Mouse (Mus musculus) heart, embryonic 16.5 days (tissue): Measurements from ENCODE around the gene Kif5c. TPM values are rescaled to one million over a fixed set of nuclear protein-coding genes. Genes with fewer than 3 reads are reported as not detected.

ENCODE experiments used
- ATAC-seq: fragments of 200-750 bp; cut with Nextera tagmentation; replicated peaks from 2 replicates; pipeline ENCODE4 v1.8.0; 2017; ENCODE audit warnings: moderate number of reproducible peaks; ENCODE audit not compliant: insufficient read depth, low FRiP score; ENCODE audit errors: extremely low read depth
- H3K27ac ChIP-seq: fragments of 300-500 bp; sonication (generic); 2 replicates; pipeline ENCODE4 v1.5.1; 2014; ENCODE audit warnings: mild to moderate bottlenecking, low read length, control low read depth, moderate library complexity
- H3K27me3 ChIP-seq: fragments of 300-500 bp; sonication (generic); 2 replicates; pipeline ENCODE4 v1.6.1; 2014; ENCODE audit warnings: low read length, mixed read lengths; ENCODE audit not compliant: control insufficient read depth, insufficient read depth
- H3K36me3 ChIP-seq: fragments of 300-500 bp; sonication (generic); 2 replicates; pipeline ENCODE4 v1.6.1; 2014; ENCODE audit not compliant: control insufficient read depth, insufficient read depth
- H3K4me1 ChIP-seq: fragments of 300-500 bp; sonication (generic); 2 replicates; pipeline ENCODE4 v1.6.1; 2014; ENCODE audit warnings: low read length, mixed read lengths; ENCODE audit not compliant: control insufficient read depth, insufficient read depth
- H3K4me2 ChIP-seq: fragments of 300-500 bp; sonication (generic); 2 replicates; pipeline ENCODE4 v1.6.1; 2014; ENCODE audit warnings: low read depth, mild to moderate bottlenecking, control low read depth, low read length
- H3K4me3 ChIP-seq: fragments of 300-500 bp; sonication (generic); 2 replicates; pipeline ENCODE4 v1.5.1; 2014; ENCODE audit warnings: mild to moderate bottlenecking, control low read depth, low read length
- H3K9ac ChIP-seq: fragments of 300-500 bp; sonication (generic); 2 replicates; pipeline ENCODE4 v1.6.1; 2014; ENCODE audit warnings: low read length, control low read depth
- H3K9me3 ChIP-seq: fragments of 300-500 bp; sonication (generic); replicated peaks from 2 replicates; pipeline ENCODE4 v1.6.1; 2016; ENCODE audit warnings: low read length; ENCODE audit not compliant: control insufficient read depth
- WGBS: fragments of 180-500 bp; shearing (Covaris S2); extraction: QIAGEN DNeasy Blood & Tissue Kit; methylation state at CpG from one replicate; pipeline ENCODE4 v1.1.7; 2014; 5-methylcytosine and 5-hydroxymethylcytosine counted together
- polyA plus RNA-seq: library from polyadenylated mRNA; unstranded; fragments of >200 nt; fragmentation: Nextera tagmentation; extraction: Ambion mirVana; gene quantifications from 2 replicates; pipeline ENCODE4 v1.2.1, GENCODE M21; 2015

The Kif5c gene
- polyA plus RNA-seq, 1 experiment from 2014 or later: 0.80 TPM

GRCm38 (mm10) chr2:49655195-49655873, 36.2 kb downstream of the Kif5c start:
- Histone ChIP-seq H3K9me3 (no peaks in the 10 kb centered on the region), H3K27ac (no peak overlapping the region), H3K4me1 (no peaks in the 10 kb centered on the region), H3K27me3 (no peaks in the 10 kb centered on the region), H3K9ac (no peak overlapping the region), H3K36me3 (no peaks in the 10 kb centered on the region), H3K4me2 (no peak overlapping the region), H3K4me3 (no peak overlapping the region)
- 60% methylated on average over 11 of the region's 11 CpGs for WGBS
- no peak for ATAC-seq

DNA sequence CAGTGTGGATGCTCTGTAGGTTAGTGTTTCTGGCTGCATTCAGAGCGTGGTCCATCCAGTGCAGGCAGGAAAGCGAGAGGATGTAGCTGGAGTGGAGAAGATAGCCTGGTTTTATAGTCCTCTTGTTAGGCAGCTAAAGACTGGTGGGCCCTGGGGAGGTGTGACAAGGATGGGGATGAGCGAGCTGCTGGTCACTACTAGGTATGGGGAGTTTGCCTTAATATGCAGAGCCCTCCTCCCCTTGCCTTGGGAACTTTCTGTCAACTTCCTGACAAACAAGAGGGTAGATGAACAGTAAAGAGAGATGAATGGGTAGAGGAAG, 36.7 kb downstream of the Kif5c start:
- peak; percentile 6; the same call in 1 of the 2 replicates for ATAC-seq
- Histone ChIP-seq H3K4me3 (no peak overlapping the region), H3K27me3 (no peaks in the 10 kb centered on the region), H3K4me1 (no peaks in the 10 kb centered on the region), H3K36me3 (no peaks in the 10 kb centered on the region), H3K4me2 (no peak overlapping the region), H3K9ac (no peak overlapping the region), H3K27ac (no peak overlapping the region), H3K9me3 (no peaks in the 10 kb centered on the region)
- WGBS: 79% methylated on average over 3 of the region's 3 CpGs

- H3K36me3 ChIP-seq: no peaks in the 10 kb centered on the region
- 78% methylated on average over 2 of the region's 2 CpGs for WGBS
- no peaks in the 10 kb centered on the region for H3K9me3 ChIP-seq
- no peak overlapping the region for H3K4me3 ChIP-seq
- H3K27me3 ChIP-seq: no peaks in the 10 kb centered on the region
- no peak overlapping the region for H3K9ac ChIP-seq
- H3K4me1 ChIP-seq: no peaks in the 10 kb centered on the region
- no peak overlapping the region for H3K4me2 ChIP-seq
- ATAC-seq: no peak
- H3K27ac ChIP-seq: no peak overlapping the region
Observed at GRCm38 (mm10) chr2:49656988-49657387, 37.9 kb downstream of the Kif5c start.

- H3K4me3 ChIP-seq: no peak overlapping the region
- ATAC-seq: no peak
- H3K9ac ChIP-seq: no peak overlapping the region
- H3K4me2 ChIP-seq: no peak overlapping the region
- H3K36me3 ChIP-seq: no peaks in the 10 kb centered on the region
- H3K9me3 ChIP-seq: no peaks in the 10 kb centered on the region
- 85% methylated on average over 3 of the region's 3 CpGs for WGBS
- H3K27ac ChIP-seq: no peak overlapping the region
- no peaks in the 10 kb centered on the region for H3K4me1 ChIP-seq
- H3K27me3 ChIP-seq: no peaks in the 10 kb centered on the region
Observed at GRCm38 (mm10) chr2:49657666-49658065, 38.6 kb downstream of the Kif5c start.

DNA sequence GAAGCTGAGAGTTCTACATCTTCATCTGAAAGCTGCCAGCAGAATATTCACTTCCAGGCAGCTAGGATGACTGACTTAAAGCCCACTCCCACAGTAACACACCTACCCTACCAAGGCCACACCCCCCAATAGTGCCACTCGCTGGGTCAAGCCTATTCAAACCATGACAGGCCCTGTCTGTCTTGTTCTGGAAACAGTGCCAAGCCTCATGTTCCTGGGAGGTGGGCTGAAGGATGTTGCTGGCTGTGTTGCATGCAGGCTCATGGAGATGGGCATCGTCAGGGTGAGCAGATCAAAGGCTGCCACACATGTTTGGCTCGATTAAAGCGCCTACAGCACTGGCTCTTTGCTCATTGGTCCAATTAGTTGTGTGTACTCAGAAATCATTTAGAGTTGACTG, 39.9 kb downstream of the Kif5c start:
- Histone ChIP-seq H3K36me3 (no peaks in the 10 kb centered on the region), H3K27me3 (no peaks in the 10 kb centered on the region), H3K4me1 (no peaks in the 10 kb centered on the region), H3K27ac (no peak overlapping the region), H3K9ac (no peak overlapping the region), H3K4me3 (no peak overlapping the region), H3K9me3 (no peaks in the 10 kb centered on the region), H3K4me2 (no peak overlapping the region)
- WGBS: 77% methylated on average over 4 of the region's 4 CpGs
- ATAC-seq: no peak

- Histone ChIP-seq H3K9ac (no peak overlapping the region), H3K9me3 (no peaks in the 10 kb centered on the region), H3K4me1 (no peaks in the 10 kb centered on the region), H3K27me3 (no peaks in the 10 kb centered on the region), H3K27ac (no peak overlapping the region), H3K4me3 (no peak overlapping the region), H3K36me3 (no peaks in the 10 kb centered on the region), H3K4me2 (no peak overlapping the region)
- WGBS: 53% methylated on average over 8 of the region's 8 CpGs
- no peak for ATAC-seq
Observed at GRCm38 (mm10) chr2:49659964-49660363, 40.9 kb downstream of the Kif5c start.

- Histone ChIP-seq H3K9me3 (no peaks in the 10 kb centered on the region), H3K9ac (no peak overlapping the region), H3K27ac (no peak overlapping the region), H3K36me3 (no peaks in the 10 kb centered on the region), H3K4me3 (no peak overlapping the region), H3K4me2 (no peak overlapping the region), H3K4me1 (no peaks in the 10 kb centered on the region), H3K27me3 (no peaks in the 10 kb centered on the region)
- no peak for ATAC-seq
- WGBS: 88% methylated on average over 12 of the region's 12 CpGs
Observed at GRCm38 (mm10) chr2:49660375-49660923, 41.4 kb downstream of the Kif5c start.

GRCm38 (mm10) chr2:49661348-49661747, 42.2 kb downstream of the Kif5c start:
- Histone ChIP-seq H3K9me3 (no peaks in the 10 kb centered on the region), H3K4me1 (no peaks in the 10 kb centered on the region), H3K4me3 (no peak overlapping the region), H3K27ac (no peak overlapping the region), H3K9ac (no peak overlapping the region), H3K4me2 (no peak overlapping the region), H3K27me3 (no peaks in the 10 kb centered on the region), H3K36me3 (no peaks in the 10 kb centered on the region)
- no peak; the same call in 1 of the 2 replicates for ATAC-seq

GRCm38 (mm10) chr2:49661872-49662271, 42.8 kb downstream of the Kif5c start:
- 80% methylated on average over 3 of the region's 3 CpGs for WGBS
- Histone ChIP-seq H3K36me3 (no peaks in the 10 kb centered on the region), H3K4me1 (no peaks in the 10 kb centered on the region), H3K27ac (no peak overlapping the region), H3K9ac (no peak overlapping the region), H3K9me3 (no peaks in the 10 kb centered on the region), H3K27me3 (no peaks in the 10 kb centered on the region), H3K4me2 (no peak overlapping the region), H3K4me3 (no peak overlapping the region)
- no peak for ATAC-seq
